Mouse (Mus musculus) liver, adult 2 months (tissue): ENCODE results near the gene Ebf1. TPM values are rescaled to one million over a fixed set of nuclear protein-coding genes. Genes with fewer than 3 reads are reported as not detected.

Source experiments
- DNase-seq: peaks from one replicate; pipeline ENCODE4 v3.0.0-alpha.2; 2011; ENCODE audit warnings: low read depth, low spot score; ENCODE audit errors: extremely low read depth
- H3K27ac ChIP-seq: fragments of 200-500 bp; replicated peaks from 2 replicates; pipeline ENCODE4 v1.5.1; 2012; ENCODE audit warnings: low read depth, mild to moderate bottlenecking, control low read depth, inconsistent platforms, low read length; ENCODE audit not compliant: insufficient read depth
- H3K27me3 ChIP-seq: fragments of 200-500 bp; 2 replicates; pipeline ENCODE4 v1.6.1; 2012; ENCODE audit warnings: mild to moderate bottlenecking, moderate library complexity, low read length, inconsistent platforms; ENCODE audit not compliant: control insufficient read depth, insufficient read depth
- H3K36me3 ChIP-seq: fragments of 200-500 bp; 2 replicates; pipeline ENCODE4 v1.6.1; 2012; ENCODE audit warnings: low read length, inconsistent platforms; ENCODE audit not compliant: control insufficient read depth, insufficient read depth
- H3K4me1 ChIP-seq: fragments of 200-500 bp; 2 replicates; pipeline ENCODE4 v1.6.1; 2011; ENCODE audit warnings: low read length; ENCODE audit not compliant: control insufficient read depth, insufficient read depth
- H3K4me3 ChIP-seq: fragments of 200-500 bp; 2 replicates; pipeline ENCODE4 v1.5.1; 2011; ENCODE audit warnings: low read depth, mild to moderate bottlenecking, control low read depth, low read length, moderate library complexity; ENCODE audit not compliant: insufficient read depth
- H3K79me2 ChIP-seq: fragments of 200-500 bp; 2 replicates; pipeline ENCODE4 v1.6.1; 2012; ENCODE audit warnings: inconsistent platforms, mild to moderate bottlenecking, low read length, moderate library complexity; ENCODE audit not compliant: control insufficient read depth, insufficient read depth
- H3K9ac ChIP-seq: fragments of 200-500 bp; 2 replicates; pipeline ENCODE4 v1.6.1; 2012; ENCODE audit warnings: low read depth, mild to moderate bottlenecking, control low read depth, inconsistent platforms, low read length
- CTCF ChIP-seq: fragments of 200-500 bp; IDR thresholded peaks from 2 replicates; pipeline ENCODE4 v1.5.1; 2011; ENCODE audit warnings: low read depth, low read length, control low read depth
- POLR2A ChIP-seq: fragments of 200-500 bp; IDR thresholded peaks from 2 replicates; pipeline ENCODE4 v1.6.1; 2011; ENCODE audit warnings: low read length, control low read depth; ENCODE audit not compliant: insufficient read depth; ENCODE audit errors: extremely low read depth
- WGBS: fragments of 180-500 bp; shearing (Covaris S2); methylation state at CpG from one replicate; pipeline ENCODE4 v1.1.7; 2018; 5-methylcytosine and 5-hydroxymethylcytosine counted together
- polyA plus RNA-seq: library from polyadenylated mRNA; depleted of rRNA; stranded (reverse); fragments of >200 nt; gene quantifications from 2 replicates; pipeline ENCODE4 v1.2.3, GENCODE M21; 2012
- total RNA-seq: library from RNA; depleted of rRNA; stranded (reverse); fragments of >200 nt; gene quantifications from 2 replicates; pipeline ENCODE4 v1.2.3, GENCODE M21; 2014

Ebf1 gene
- total and polyA plus RNA-seq, 2 experiments, result 0.23 to 0.37 TPM

GRCm38 (mm10) chr11:44984381-44984780 is 367.3 kb downstream of the Ebf1 start:
- WGBS, result 79% methylated on average over 7 of the region's 7 CpGs
- no peak overlapping the region for H3K27ac ChIP-seq

GRCm38 (mm10) chr11:44987796-44988195 is 370.7 kb downstream of the Ebf1 start:
- no peak for TF ChIP-seq POLR2A
- DNase-seq, result no peak
- H3K27ac ChIP-seq, result no peak overlapping the region
- H3K4me3 ChIP-seq, result no peak overlapping the region
- H3K27me3 ChIP-seq, result no peaks in the 10 kb centered on the region; the same call in 1 of the 2 replicates
- 69% methylated on average over 4 of the region's 4 CpGs for WGBS
- H3K9ac ChIP-seq, result no peak overlapping the region
- no peaks in the 10 kb centered on the region for H3K36me3 ChIP-seq
- no peaks in the 10 kb centered on the region for H3K79me2 ChIP-seq
- no peaks in the 10 kb centered on the region for H3K4me1 ChIP-seq

More at GRCm38 (mm10) chr11:44984381-44984780, 367.3 kb downstream of the Ebf1 start:
- no peak overlapping the region for H3K4me3 ChIP-seq
- no peak overlapping the region for H3K9ac ChIP-seq
- DNase-seq, result no peak
- no peaks in the 10 kb centered on the region for H3K79me2 ChIP-seq
- TF ChIP-seq POLR2A (no peak), CTCF (no peak)
- H3K27me3 ChIP-seq, result no peaks in the 10 kb centered on the region; the same call in 1 of the 2 replicates
- H3K4me1 ChIP-seq, result no peaks in the 10 kb centered on the region
- no peaks in the 10 kb centered on the region for H3K36me3 ChIP-seq

GRCm38 (mm10) chr11:45002681-45003286 is 385.7 kb downstream of the Ebf1 start:
- no peak overlapping the region for H3K4me3 ChIP-seq
- no peak for DNase-seq
- H3K79me2 ChIP-seq, result no peaks in the 10 kb centered on the region
- H3K27me3 ChIP-seq, result no peaks in the 10 kb centered on the region
- TF ChIP-seq CTCF (no peak), POLR2A (no peak)
- H3K4me1 ChIP-seq, result no peaks in the 10 kb centered on the region
- H3K36me3 ChIP-seq, result no peaks in the 10 kb centered on the region
- 83% methylated on average over 5 of the region's 5 CpGs for WGBS
- H3K9ac ChIP-seq, result no peak overlapping the region
- H3K27ac ChIP-seq, result no peak overlapping the region

DNA sequence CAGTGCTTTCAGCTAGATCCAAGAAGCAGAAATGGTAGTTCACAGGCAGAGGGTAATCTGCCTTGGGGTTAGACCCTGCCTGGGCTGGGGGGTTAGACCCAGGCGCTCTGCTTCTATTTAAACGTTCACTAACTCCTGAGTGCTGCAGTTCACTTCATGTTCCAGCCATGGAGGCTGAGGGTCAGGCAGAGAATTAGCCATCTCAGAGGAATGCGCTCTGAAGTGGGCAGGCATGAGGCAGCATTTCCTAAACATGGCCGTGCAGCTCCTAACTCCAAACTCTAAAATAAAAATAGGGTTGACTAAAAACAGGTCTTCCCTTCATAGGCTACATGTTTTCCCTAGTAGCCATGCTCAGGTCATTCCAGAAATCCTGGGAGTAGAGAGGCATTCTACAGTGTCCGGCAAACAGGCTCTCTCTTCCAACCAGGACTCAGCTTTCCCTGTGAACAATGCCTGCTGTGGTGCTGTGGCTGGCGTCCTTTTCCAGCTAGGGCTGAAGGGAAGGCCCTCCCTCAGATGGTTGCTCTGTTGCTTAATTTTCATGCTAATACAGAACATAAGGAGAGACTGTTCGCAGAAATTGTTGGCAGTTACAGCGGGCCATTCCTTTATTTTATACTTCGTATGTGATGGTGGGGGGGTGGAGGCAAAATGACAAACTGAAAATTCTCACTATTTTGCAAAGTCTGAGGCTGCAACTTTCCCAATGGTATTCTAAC is 386.8 kb downstream of the Ebf1 start:
- H3K27me3 ChIP-seq, result no peaks in the 10 kb centered on the region
- H3K4me1 ChIP-seq, result no peaks in the 10 kb centered on the region
- no peaks in the 10 kb centered on the region for H3K36me3 ChIP-seq
- 82% methylated on average over 9 of the region's 9 CpGs for WGBS
- TF ChIP-seq CTCF, result no peak
- H3K27ac ChIP-seq, result no peak overlapping the region
- no peaks in the 10 kb centered on the region for H3K79me2 ChIP-seq
- H3K4me3 ChIP-seq, result no peak overlapping the region
- no peak for DNase-seq
- H3K9ac ChIP-seq, result no peak overlapping the region

DNA sequence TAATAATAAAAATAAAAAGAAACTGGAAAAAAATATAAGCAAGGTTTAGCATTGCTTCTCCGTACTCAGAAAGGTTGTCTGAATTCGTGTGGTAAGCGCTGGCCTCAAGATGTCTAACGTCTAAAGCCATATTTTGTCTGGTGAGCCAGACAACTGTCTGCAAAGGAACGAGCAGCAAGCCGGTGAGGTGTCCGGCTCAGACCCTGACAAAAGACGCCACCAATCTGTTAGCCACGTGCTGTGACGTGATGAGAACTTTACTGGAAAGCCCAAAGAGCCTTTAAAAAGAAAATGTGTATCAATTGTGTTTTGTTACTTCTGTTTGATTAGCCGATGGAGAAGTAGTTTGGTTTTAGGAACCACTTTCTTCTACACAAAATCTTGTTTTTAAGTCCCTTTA is 390.2 kb downstream of the Ebf1 start:
- TF ChIP-seq POLR2A, result no peak
- TF ChIP-seq CTCF, result no peak
- Histone ChIP-seq H3K4me1 (no peaks in the 10 kb centered on the region), H3K27ac (no peak overlapping the region), H3K9ac (no peak overlapping the region), H3K79me2 (no peaks in the 10 kb centered on the region), H3K36me3 (no peaks in the 10 kb centered on the region), H3K4me3 (no peak overlapping the region), H3K27me3 (no peaks in the 10 kb centered on the region)
- no peak for DNase-seq
- WGBS, result 91% methylated on average over 11 of the region's 11 CpGs

DNA sequence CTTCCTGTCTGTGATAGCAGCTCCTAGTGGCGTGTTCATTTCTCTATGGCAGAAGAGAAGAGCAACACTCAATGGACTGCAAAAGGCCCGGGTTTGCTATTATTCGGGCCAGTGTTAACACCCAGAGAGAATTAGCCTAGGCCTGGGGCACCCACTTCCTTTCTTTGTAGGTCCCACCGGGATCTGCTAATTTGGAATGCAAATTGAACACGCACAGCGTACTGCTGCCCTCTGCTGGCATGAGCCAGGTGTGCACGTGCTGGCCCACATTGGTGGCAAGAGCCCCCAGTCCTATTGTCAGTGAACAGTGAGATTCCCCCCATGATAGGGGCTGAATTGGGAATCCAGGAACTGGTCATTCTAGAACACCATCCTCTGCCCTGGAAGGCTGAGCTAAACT is 391.0 kb downstream of the Ebf1 start:
- Histone ChIP-seq H3K27me3 (no peaks in the 10 kb centered on the region), H3K27ac (no peak overlapping the region), H3K4me3 (no peak overlapping the region), H3K9ac (no peak overlapping the region), H3K36me3 (no peaks in the 10 kb centered on the region), H3K79me2 (no peaks in the 10 kb centered on the region), H3K4me1 (no peaks in the 10 kb centered on the region)
- TF ChIP-seq POLR2A (no peak), CTCF (peak; percentile 98)
- peak; percentile 32 for DNase-seq
- 9% methylated on average over 7 of the region's 7 CpGs for WGBS
